Mouse (Mus musculus) spleen, adult 2 months (tissue): ENCODE results near the gene Rtel1. TPM values are rescaled to one million over a fixed set of nuclear protein-coding genes. Genes with fewer than 3 reads are reported as not detected.
A peak's percentile ranks its signal among the peaks of the same experiment; 100 is the strongest.

ENCODE experiments used
- DNase-seq, 2 experiments: peaks; one replicate each; pipeline versions ENCODE4 v3.0.0 to v3.0.0-alpha.2; 2012 to 2021; ENCODE audit warnings: low spot score in 2 of 2, low read depth in 1 of 2
- H3K27ac ChIP-seq: fragments of 200-500 bp; 2 replicates; pipeline ENCODE4 v1.5.1; 2012; ENCODE audit warnings: low read length, inconsistent platforms; ENCODE audit not compliant: insufficient read depth
- H3K27me3 ChIP-seq: fragments of 200-500 bp; 2 replicates; pipeline ENCODE4 v1.6.1; 2012; ENCODE audit warnings: mild to moderate bottlenecking, moderate library complexity, low read length, inconsistent platforms; ENCODE audit not compliant: control insufficient read depth, insufficient read depth
- H3K36me3 ChIP-seq: fragments of 200-500 bp; 2 replicates; pipeline ENCODE4 v1.6.1; 2012; ENCODE audit warnings: mild to moderate bottlenecking, low read length, inconsistent platforms; ENCODE audit not compliant: control insufficient read depth, insufficient read depth
- H3K4me1 ChIP-seq: fragments of 200-500 bp; 2 replicates; pipeline ENCODE4 v1.6.1; 2011; ENCODE audit warnings: inconsistent platforms; ENCODE audit not compliant: control insufficient read depth, insufficient read depth, insufficient read length
- H3K4me3 ChIP-seq: fragments of 200-500 bp; 2 replicates; pipeline ENCODE4 v1.5.1; 2011; ENCODE audit warnings: mild to moderate bottlenecking, inconsistent platforms; ENCODE audit not compliant: insufficient read depth, insufficient read length; ENCODE audit errors: extremely low read depth
- CTCF ChIP-seq: fragments of 200-500 bp; IDR thresholded peaks from 2 replicates; pipeline ENCODE4 v1.5.1; 2011; ENCODE audit warnings: mild to moderate bottlenecking, inconsistent platforms; ENCODE audit not compliant: insufficient read depth, insufficient read length, insufficient replicate concordance; ENCODE audit errors: extremely low read depth
- POLR2A ChIP-seq: fragments of 200-500 bp; IDR thresholded peaks from 2 replicates; pipeline ENCODE4 v1.6.1; 2011; ENCODE audit warnings: low read depth, low read length, inconsistent platforms
- WGBS: fragments of 180-500 bp; shearing (Covaris S2); methylation state at CpG from one replicate; pipeline ENCODE4 v1.1.7; 2018; 5-methylcytosine and 5-hydroxymethylcytosine counted together
- polyA plus RNA-seq: library from polyadenylated mRNA; depleted of rRNA; stranded (reverse); fragments of >200 nt; gene quantifications from 2 replicates; pipeline ENCODE4 v1.2.3, GENCODE M21; 2012

The Rtel1 gene
- polyA plus RNA-seq, 1 experiment = 52.9 TPM

DNA sequence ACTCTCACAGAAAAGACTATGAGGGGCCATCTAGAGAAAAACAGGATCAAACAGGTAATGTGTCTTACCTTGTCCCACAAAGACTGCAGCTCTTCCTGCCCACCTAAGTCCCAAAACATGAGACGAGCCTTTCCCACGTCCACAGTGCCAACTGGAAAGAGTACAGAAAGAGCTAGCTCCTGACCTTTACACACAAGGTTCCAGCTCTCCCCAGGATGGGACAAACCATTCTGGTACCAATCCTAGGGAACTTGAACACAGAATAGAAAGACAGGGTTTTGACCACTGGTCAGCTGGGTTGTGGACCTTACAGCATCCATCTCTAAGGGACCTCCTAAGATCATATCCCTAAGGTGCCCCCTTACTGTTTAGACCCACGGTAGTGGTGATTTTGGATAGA lies 44.4 kb downstream of the Rtel1 start:
- TF ChIP-seq POLR2A = no peak
- TF ChIP-seq CTCF = no peak
- no peak overlapping the region for H3K27ac ChIP-seq
- WGBS = 82% methylated on average over 3 of the region's 3 CpGs
- DNase-seq = no peak
- H3K36me3 ChIP-seq = peaks cover 28% of the 10 kb centered on the region
- no peaks in the 10 kb centered on the region for H3K27me3 ChIP-seq
- H3K4me3 ChIP-seq = no peak overlapping the region
- peaks cover 11% of the 10 kb centered on the region for H3K4me1 ChIP-seq

DNA sequence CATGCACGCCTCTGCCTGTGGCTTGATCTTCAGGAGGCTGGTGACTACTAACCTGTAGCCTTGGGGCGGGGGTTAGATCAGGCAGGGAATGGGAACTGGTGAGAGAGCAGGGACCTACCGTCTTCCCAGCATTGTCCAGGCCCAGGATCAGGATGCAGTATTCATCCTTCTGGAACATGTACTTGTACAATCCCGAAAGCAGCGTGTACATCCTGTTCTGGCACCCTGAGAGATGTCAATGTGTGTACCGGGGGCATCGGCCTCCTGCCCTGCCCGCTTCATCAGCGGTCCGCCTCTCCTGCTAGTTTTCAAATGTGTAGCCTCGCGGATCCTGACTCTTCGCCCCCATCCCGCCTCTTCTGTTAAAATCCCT lies 44.9 kb downstream of the Rtel1 start:
- DNase-seq = no peak
- Histone ChIP-seq H3K36me3 (peaks cover 29% of the 10 kb centered on the region), H3K4me1 (peaks cover 12% of the 10 kb centered on the region), H3K27ac (peak overlapping the region; percentile 89), H3K4me3 (peak overlapping the region; percentile 73), H3K27me3 (no peaks in the 10 kb centered on the region)
- WGBS = 9% methylated on average over 14 of the region's 14 CpGs
- TF ChIP-seq CTCF = no peak
- TF ChIP-seq POLR2A = no peak

DNA sequence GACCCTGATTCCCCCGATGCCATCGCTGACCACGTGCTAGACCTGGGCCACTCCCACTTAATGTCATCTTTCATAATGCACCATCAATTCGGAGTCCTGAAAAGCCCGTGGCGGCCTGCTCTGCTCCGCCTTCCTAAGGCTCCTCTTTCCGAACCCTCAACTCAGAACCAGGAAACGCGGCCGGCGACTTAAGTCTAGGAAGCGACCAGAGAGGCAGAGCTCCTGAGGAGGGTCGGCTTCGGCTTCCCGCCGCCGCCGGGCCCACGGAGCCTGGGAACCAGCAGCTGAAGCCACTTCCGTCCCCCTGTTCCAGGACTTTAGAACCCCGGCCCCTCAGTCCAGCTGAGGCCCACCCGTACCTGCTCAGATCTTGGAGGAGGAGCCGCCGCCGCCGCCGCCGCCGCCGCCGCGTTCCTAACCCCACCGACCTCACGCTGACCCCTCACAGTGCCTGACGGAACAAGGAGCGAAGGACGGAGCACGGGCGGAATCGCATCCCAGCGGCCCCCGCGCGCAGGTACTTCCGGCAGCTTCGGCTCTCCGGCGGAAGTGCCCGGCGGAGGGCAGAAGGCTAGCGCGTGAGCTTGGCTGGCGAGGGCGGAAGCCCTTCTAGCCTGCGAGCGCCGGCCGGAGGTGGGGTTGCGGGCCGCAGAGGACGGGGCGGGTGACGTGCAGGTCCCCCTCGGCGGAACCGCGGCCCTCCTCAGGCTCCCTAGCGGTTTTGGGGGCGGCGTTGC lies 45.5 kb downstream of the Rtel1 start, which contains the start of the genes Zgpat and Arfrp1:
Gene Zgpat, plus strand, starts transcription at position 69 of the 737 bp plus-strand sequence.
Gene Arfrp1, minus strand, starts transcription at position 545 of the 737 bp plus-strand sequence.
- peak; percentile 61 to 87 for DNase-seq
- WGBS = under 1% methylated on average over 69 of the region's 71 CpGs
- Histone ChIP-seq H3K27ac (peak within 1 kb of the TSS; percentile 89), H3K4me1 (peaks cover 12% of the 10 kb centered on the region), H3K36me3 (peaks cover 25% of the 10 kb centered on the region), H3K27me3 (no peaks in the 10 kb centered on the region), H3K4me3 (peak within 1 kb of the TSS; percentile 73)
- TF ChIP-seq CTCF (no peak), POLR2A (no peak; the same call in 1 of the 2 replicates)

DNA sequence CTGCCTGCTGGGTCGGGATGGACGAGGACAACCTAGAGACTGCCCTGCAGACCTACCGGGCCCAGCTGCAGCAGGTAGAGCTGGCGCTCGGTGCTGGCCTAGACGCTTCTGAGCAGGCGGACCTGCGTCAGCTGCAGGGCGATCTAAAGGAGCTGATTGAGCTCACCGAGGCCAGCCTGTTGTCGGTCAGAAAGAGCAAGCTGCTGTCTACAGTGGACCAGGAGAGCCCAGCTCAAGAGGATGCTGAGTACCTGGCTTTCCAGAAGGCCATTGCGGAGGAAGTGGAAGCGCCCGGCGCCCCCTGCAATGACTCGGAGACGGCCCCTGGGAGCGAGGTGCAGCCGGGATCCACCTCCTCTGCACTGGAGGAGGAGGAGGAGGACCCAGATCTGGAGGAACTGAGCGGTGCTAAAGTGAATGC lies 46.1 kb downstream of the Rtel1 start:
- DNase-seq = peak in 1 of 2 experiments; percentile 7
- Histone ChIP-seq H3K4me3 (peak overlapping the region; percentile 73), H3K4me1 (peaks cover 12% of the 10 kb centered on the region), H3K27me3 (no peaks in the 10 kb centered on the region), H3K36me3 (peaks cover 23% of the 10 kb centered on the region), H3K27ac (peak overlapping the region; percentile 89)
- under 1% methylated on average over 20 of the region's 20 CpGs for WGBS
- no peak for TF ChIP-seq POLR2A
- no peak for TF ChIP-seq CTCF

DNA sequence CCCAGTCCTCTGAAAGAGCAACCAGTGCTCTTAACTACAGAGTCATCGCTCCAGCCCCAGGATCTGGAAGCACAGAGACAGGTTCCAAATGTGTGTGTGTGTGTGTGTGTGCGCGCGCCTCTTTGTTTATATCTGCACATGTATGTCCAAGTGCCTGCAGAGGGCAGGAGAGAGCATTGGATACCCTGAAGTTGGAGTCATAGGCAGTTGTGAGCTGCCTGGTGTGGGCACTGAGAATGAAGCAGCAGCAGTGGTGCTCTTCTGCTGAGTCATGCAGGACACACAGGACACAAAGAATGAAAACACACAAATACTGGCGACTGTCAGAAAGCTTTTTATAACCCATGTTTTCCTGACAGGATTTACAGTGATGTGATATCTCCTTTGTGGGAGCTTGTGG lies 50.5 kb downstream of the Rtel1 start:
- peaks cover 9% of the 10 kb centered on the region for H3K4me1 ChIP-seq
- H3K27ac ChIP-seq = no peak overlapping the region
- H3K27me3 ChIP-seq = no peaks in the 10 kb centered on the region
- DNase-seq = no peak
- TF ChIP-seq CTCF (no peak), POLR2A (no peak)
- no peak overlapping the region for H3K4me3 ChIP-seq
- peaks cover 6% of the 10 kb centered on the region for H3K36me3 ChIP-seq
- 93% methylated on average over 5 of the region's 5 CpGs for WGBS

DNA sequence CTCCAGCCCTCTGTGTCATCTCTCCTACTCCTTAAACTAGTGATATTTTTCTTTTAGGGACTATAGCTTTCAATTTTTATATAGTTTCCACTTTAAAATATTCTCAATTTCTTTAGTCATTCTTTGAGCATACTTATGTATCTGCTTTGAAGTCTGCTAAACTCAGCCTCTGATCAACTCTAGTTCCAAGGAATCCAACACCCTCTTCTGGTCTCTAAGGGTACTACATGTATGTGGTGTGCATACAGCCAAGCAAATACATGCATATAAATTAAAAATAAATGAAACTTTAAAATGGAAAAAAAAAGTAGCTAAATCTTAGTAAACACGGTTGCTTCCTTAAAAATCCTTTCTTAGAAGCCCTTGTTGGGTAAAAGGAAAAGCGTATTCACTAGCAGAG lies 56.2 kb downstream of the Rtel1 start:
- no peaks in the 10 kb centered on the region for H3K27me3 ChIP-seq
- peak in 1 of 2 experiments; percentile 40 for DNase-seq
- peaks cover 17% of the 10 kb centered on the region for H3K36me3 ChIP-seq
- TF ChIP-seq POLR2A (no peak), CTCF (no peak)
- H3K4me1 ChIP-seq = peaks cover 17% of the 10 kb centered on the region; the same call in 1 of the 2 replicates
- no peak overlapping the region for H3K4me3 ChIP-seq
- WGBS = 88% methylated on average over 2 of the region's 2 CpGs
- no peak overlapping the region for H3K27ac ChIP-seq

DNA sequence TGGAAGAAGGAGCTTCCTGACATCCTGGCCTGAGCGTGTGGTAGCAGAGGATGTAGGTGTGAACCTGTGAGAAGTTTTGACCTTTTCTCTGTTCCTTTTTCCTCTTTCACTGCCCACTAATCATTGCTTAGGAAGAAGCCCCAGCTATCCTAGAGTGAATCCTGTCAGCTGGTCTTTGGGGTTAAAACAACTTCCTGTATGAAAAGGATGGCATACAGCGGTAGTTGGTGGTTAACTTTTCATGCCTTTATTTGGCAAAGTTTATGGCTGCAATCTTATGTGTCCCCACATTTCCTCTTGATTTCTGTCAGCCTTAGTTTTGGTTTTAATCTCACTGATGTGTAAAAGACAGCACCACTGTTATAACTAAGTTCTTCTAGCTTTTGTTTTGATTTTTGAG lies 57.7 kb downstream of the Rtel1 start:
- Histone ChIP-seq H3K27me3 (no peaks in the 10 kb centered on the region), H3K27ac (peak overlapping the region; percentile 81), H3K36me3 (peaks cover 17% of the 10 kb centered on the region), H3K4me3 (no peak overlapping the region), H3K4me1 (peaks cover 19% of the 10 kb centered on the region; the same call in 1 of the 2 replicates)
- TF ChIP-seq CTCF (no peak), POLR2A (no peak)
- DNase-seq = no peak
- 15% methylated on average over 2 of the region's 2 CpGs for WGBS
